Mouse (Mus musculus): ENCODE results near the gene Kif5c.

Kif5c gene

GRCm38 (mm10) chr2:49789078-49789477 is 170.0 kb downstream of the Kif5c start:
- DNase-seq (ENCODE audit: low spot score): no peak

GRCm38 (mm10) chr2:49789504-49789903 is 170.4 kb downstream of the Kif5c start:
- no peak for DNase-seq (ENCODE audit: low spot score)

- DNase-seq (ENCODE audit: low spot score): no peak
Measured at GRCm38 (mm10) chr2:49797444-49798143, 178.5 kb downstream of the Kif5c start.

- DNase-seq (ENCODE audit: low spot score): no peak
Measured at GRCm38 (mm10) chr2:49804448-49804847, 185.3 kb downstream of the Kif5c start.

GRCm38 (mm10) chr2:49805736-49806371 is 186.8 kb downstream of the Kif5c start:
- DNase-seq (ENCODE audit: low spot score): no peak

GRCm38 (mm10) chr2:49809496-49809895 is 190.4 kb downstream of the Kif5c start:
- DNase-seq (ENCODE audit: low spot score): no peak

- DNase-seq (ENCODE audit: low spot score): no peak
Measured at GRCm38 (mm10) chr2:49811420-49811819, 192.3 kb downstream of the Kif5c start.

- DNase-seq (ENCODE audit: low spot score): peak; percentile 30
Measured at GRCm38 (mm10) chr2:49811871-49812363, 192.8 kb downstream of the Kif5c start.

- no peak for DNase-seq (ENCODE audit: low spot score)
Measured at GRCm38 (mm10) chr2:49813151-49813550, 194.1 kb downstream of the Kif5c start.

- no peak for DNase-seq (ENCODE audit: low spot score)
Measured at GRCm38 (mm10) chr2:49814011-49814410, 194.9 kb downstream of the Kif5c start.

GRCm38 (mm10) chr2:49815696-49816320 is 196.7 kb downstream of the Kif5c start:
- DNase-seq (ENCODE audit: low spot score): no peak

- DNase-seq (ENCODE audit: low spot score): no peak
Measured at GRCm38 (mm10) chr2:49816549-49816948, 197.5 kb downstream of the Kif5c start.

- DNase-seq (ENCODE audit: low spot score): no peak
Measured at GRCm38 (mm10) chr2:49817151-49817550, 198.1 kb downstream of the Kif5c start.

GRCm38 (mm10) chr2:49818126-49818525 is 199.0 kb downstream of the Kif5c start:
- no peak for DNase-seq (ENCODE audit: low spot score)

- DNase-seq (ENCODE audit: low spot score): no peak
Measured at GRCm38 (mm10) chr2:49822312-49822711, 203.2 kb downstream of the Kif5c start.
